Mouse (Mus musculus) hindbrain, embryonic 12.5 days (tissue): ENCODE data around the gene Dazap2. TPM values are rescaled to one million over a fixed set of nuclear protein-coding genes. Genes with fewer than 3 reads are reported as not detected.

Source experiments
- ATAC-seq: fragments of 200-750 bp; cut with Nextera tagmentation; 2 replicates; pipeline ENCODE4 v1.8.0; 2017; ENCODE audit warnings: moderate TSS enrichment; ENCODE audit not compliant: low FRiP score
- H3K27ac ChIP-seq: fragments of 300-500 bp; sonication (generic); 2 replicates; pipeline ENCODE4 v1.5.1; 2016; ENCODE audit warnings: mild to moderate bottlenecking
- H3K27me3 ChIP-seq: fragments of 300-500 bp; sonication (generic); 2 replicates; pipeline ENCODE4 v1.6.1; 2016; ENCODE audit warnings: mild to moderate bottlenecking
- H3K36me3 ChIP-seq: fragments of 300-500 bp; sonication (generic); 2 replicates; pipeline ENCODE4 v1.6.1; 2016; ENCODE audit warnings: mild to moderate bottlenecking
- H3K4me1 ChIP-seq: fragments of 300-500 bp; sonication (generic); 2 replicates; pipeline ENCODE4 v1.6.1; 2016
- H3K4me2 ChIP-seq: fragments of 300-500 bp; sonication (generic); replicated peaks from 2 replicates; pipeline ENCODE4 v1.6.1; 2016; ENCODE audit warnings: mild to moderate bottlenecking
- H3K4me3 ChIP-seq: fragments of 300-500 bp; sonication (generic); 2 replicates; pipeline ENCODE4 v1.5.1; 2016; ENCODE audit warnings: mild to moderate bottlenecking
- H3K9ac ChIP-seq: fragments of 300-500 bp; sonication (generic); 2 replicates; pipeline ENCODE4 v1.6.1; 2016; ENCODE audit warnings: mild to moderate bottlenecking, moderate library complexity
- H3K9me3 ChIP-seq: fragments of 300-500 bp; sonication (generic); replicated peaks from 2 replicates; pipeline ENCODE4 v1.6.1; 2016; ENCODE audit warnings: mild to moderate bottlenecking
- WGBS: fragments of 180-500 bp; shearing (Covaris S2); methylation state at CpG from one replicate; pipeline ENCODE4 v1.1.7; 2016; 5-methylcytosine and 5-hydroxymethylcytosine counted together
- microRNA-seq: library from miRNA; unstranded; fragments of <30 nt; microRNA quantifications from one replicate; pipeline ENCODE4, GENCODE M21; 2017
- polyA plus RNA-seq: library from polyadenylated mRNA; unstranded; fragments of >200 nt; fragmentation: Nextera tagmentation; extraction: Ambion mirVana; gene quantifications from 2 replicates; pipeline ENCODE4 v1.2.1, GENCODE M21; 2016

The Dazap2 gene
- polyA plus RNA-seq, 1 experiment from 2014 or later, result 168 TPM

- H3K9ac ChIP-seq, result no peak overlapping the region
- no peaks in the 10 kb centered on the region for H3K9me3 ChIP-seq
- H3K27me3 ChIP-seq, result peaks cover 3% of the 10 kb centered on the region; the same call in 1 of the 2 replicates
- WGBS, result 89% methylated on average over 5 of the region's 5 CpGs
- no peak overlapping the region for H3K4me3 ChIP-seq
- no peak overlapping the region for H3K27ac ChIP-seq
- H3K4me1 ChIP-seq, result peaks cover 5% of the 10 kb centered on the region
- no peak overlapping the region for H3K4me2 ChIP-seq
- no peak for ATAC-seq
- no peaks in the 10 kb centered on the region for H3K36me3 ChIP-seq
Observed at GRCm38 (mm10) chr15:100667871-100668545, 52.9 kb downstream of the Dazap2 start.

DNA sequence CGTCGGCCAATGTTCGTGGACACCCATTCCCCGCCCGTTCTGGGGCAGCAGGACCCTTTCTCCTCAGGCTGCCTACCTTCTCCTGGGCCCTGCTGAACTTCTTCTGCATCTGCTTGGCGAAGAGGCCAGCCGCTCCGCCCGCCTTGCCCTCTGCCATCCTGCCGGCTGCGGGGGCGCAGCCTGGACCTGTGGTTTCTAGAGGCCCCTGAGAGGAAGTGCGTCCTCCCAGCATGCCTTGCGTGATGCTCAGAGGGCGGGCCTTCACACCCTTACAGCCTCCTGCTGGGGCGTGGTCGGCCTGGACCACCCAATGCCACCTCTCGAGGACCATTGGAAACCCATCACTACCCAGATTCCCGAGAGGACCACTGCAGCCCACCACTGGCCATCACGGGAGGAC lies 54.2 kb downstream of the Dazap2 start, which contains the start of gene Bin2:
Bin2 (minus strand) TSS at position 217 of the 400 bp plus-strand sequence.
- H3K4me2 ChIP-seq, result no peak within 1 kb of the TSS
- ATAC-seq, result no peak
- no peak within 1 kb of the TSS for H3K9ac ChIP-seq
- 91% methylated on average over 20 of the region's 20 CpGs for WGBS
- peaks cover 5% of the 10 kb centered on the region for H3K4me1 ChIP-seq
- no peaks in the 10 kb centered on the region for H3K36me3 ChIP-seq
- H3K27ac ChIP-seq, result no peak within 1 kb of the TSS
- no peak within 1 kb of the TSS for H3K4me3 ChIP-seq
- no peaks in the 10 kb centered on the region for H3K9me3 ChIP-seq
- peaks cover 3% of the 10 kb centered on the region; the same call in 1 of the 2 replicates for H3K27me3 ChIP-seq

GRCm38 (mm10) chr15:100670004-100670403 lies 54.9 kb downstream of the Dazap2 start:
- 73% methylated on average over 8 of the region's 8 CpGs for WGBS
- Histone ChIP-seq H3K9ac (no peak overlapping the region), H3K36me3 (no peaks in the 10 kb centered on the region), H3K4me1 (peaks cover 5% of the 10 kb centered on the region), H3K4me2 (no peak overlapping the region), H3K9me3 (no peaks in the 10 kb centered on the region), H3K27me3 (peaks cover 3% of the 10 kb centered on the region; the same call in 1 of the 2 replicates), H3K4me3 (no peak overlapping the region), H3K27ac (no peak overlapping the region)
- no peak for ATAC-seq

Small RNA genes within 50 kb of the gene (microRNA-seq; reads per million reads assigned to microRNA genes)
- not detected for gene Mir6961

Other genes with a start within 250 kb of the Dazap2 start
- gene Gm5475, start 193.2 kb upstream of the Dazap2 start, polyA plus RNA-seq, result 0.12 TPM in 1 of 2 replicates, not detected in the other
- 24.6 and 25.8 TPM in 2 replicates for gene Slc11a2, start 190.3 kb upstream of the Dazap2 start, polyA plus RNA-seq
- gene Letmd1, start 146.3 kb upstream of the Dazap2 start, polyA plus RNA-seq, result 43.6 and 45.8 TPM in 2 replicates
- gene Csrnp2, start 119.9 kb upstream of the Dazap2 start, polyA plus RNA-seq, result 41.4 and 43.0 TPM in 2 replicates
- gene Tfcp2, start 63.3 kb upstream of the Dazap2 start, polyA plus RNA-seq, result 42.9 and 50.8 TPM in 2 replicates
- gene Pou6f1, start 15.4 kb upstream of the Dazap2 start, polyA plus RNA-seq, result 28.9 and 38.6 TPM in 2 replicates
- gene Smagp, start 21.6 kb downstream of the Dazap2 start, polyA plus RNA-seq, result 5.0 and 5.6 TPM in 2 replicates
- 3.0 and 3.4 TPM in 2 replicates for gene Bin2, start 54.2 kb downstream of the Dazap2 start, polyA plus RNA-seq
- gene Cela1, start 72.6 kb downstream of the Dazap2 start, polyA plus RNA-seq, result 1.6 and 1.9 TPM in 2 replicates
- 0.26 and 0.34 TPM in 2 replicates for gene Galnt6, start 114.0 kb downstream of the Dazap2 start, polyA plus RNA-seq
- gene Slc4a8, start 146.4 kb downstream of the Dazap2 start, polyA plus RNA-seq, result 17.9 and 22.7 TPM in 2 replicates